ENCODE assay signal across 9 mouse cellular contexts in the genomic region with DNA sequence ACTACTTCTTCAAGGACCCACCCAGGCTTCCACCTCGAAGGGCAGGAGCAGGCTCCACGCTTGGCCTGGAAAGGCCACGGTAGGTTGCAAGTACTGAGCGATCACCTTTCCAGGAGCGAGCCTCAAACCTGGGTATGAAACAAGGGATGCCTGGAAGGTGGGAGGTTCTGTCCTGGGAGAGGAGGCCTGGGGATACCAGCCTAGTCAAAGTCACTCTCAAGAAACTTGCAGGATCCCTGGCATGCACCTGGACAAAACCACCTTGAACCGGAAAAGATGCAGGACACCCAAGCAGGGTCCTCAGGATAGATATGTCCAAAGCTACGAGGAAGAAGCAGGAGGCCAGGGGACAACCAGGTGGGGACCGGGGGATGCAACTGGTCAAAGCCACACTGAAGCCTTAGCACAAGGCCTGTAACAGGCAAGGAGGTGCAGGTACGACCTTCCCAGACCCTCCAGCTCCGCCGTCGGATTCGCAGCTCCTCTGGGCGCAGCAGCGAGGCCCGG. TPM values are rescaled to one million over a fixed set of nuclear protein-coding genes. Genes with fewer than 3 reads are reported as not detected.
DNase-seq lines count a peak whose midpoint lies in the region; ATAC-seq lines count a peak whose summit lies in the region.
"Had no signal": no experiment of that assay in that cellular context is flagged by ENCODE, and none has a peak within 500 bp of the region (broad histone marks: within the 10 kb centered on the region; RNA-seq: fewer than 3 reads in every experiment).

No protein-coding gene starts in this region.

- intact Hi-C loops in heart, postnatal 36 days (cut with DNase I), result no loop called here

- no peak for ATAC-seq in heart, embryonic 13.5 days (ENCODE audit: extremely low read depth, insufficient number of reproducible peaks, low FRiP score, low TSS enrichment)
- ATAC-seq in hindbrain, embryonic 16.5 days, result no peak; the same call in 1 of the 2 replicates
- ATAC-seq in midbrain, embryonic 15.5 days (replicated peaks), result peak; percentile 1

- DNase-seq in heart, postnatal 36 days, result no peak
- DNase-seq in cerebellum, postnatal 36 days, result no peak
- no peak for DNase-seq in spleen, postnatal 4 days (ENCODE audit: low spot score in 2 of 2)
- DNase-seq in testis, postnatal 10 days (ENCODE audit: low spot score), result no peak

- H3K36me3 ChIP-seq in heart, embryonic 13.5 days, result peaks cover 19% of the 10 kb centered on the region
- peaks cover 14% of the 10 kb centered on the region for H3K36me3 ChIP-seq in hindbrain, embryonic 16.5 days (ENCODE audit: control insufficient read depth, insufficient read depth, low read length)
- peaks cover 10% of the 10 kb centered on the region; the same call in 1 of the 2 replicates for H3K36me3 ChIP-seq in midbrain, embryonic 15.5 days (replicated peaks)

- H3K4me1 ChIP-seq in heart, embryonic 13.5 days, result peaks cover 42% of the 10 kb centered on the region
- H3K4me1 ChIP-seq in brown adipose tissue, adult 24 weeks (ENCODE audit: control insufficient read depth, insufficient read depth, insufficient read length, low read length), result peaks cover 9% of the 10 kb centered on the region
- peaks cover 34% of the 10 kb centered on the region for H3K4me1 ChIP-seq in hindbrain, embryonic 16.5 days (ENCODE audit: control insufficient read depth, insufficient read depth, low read depth, low read length)
- peaks cover 41% of the 10 kb centered on the region for H3K4me1 ChIP-seq in midbrain, embryonic 15.5 days

- peak overlapping the region; percentile 93 for H3K4me3 ChIP-seq in heart, embryonic 13.5 days
- peak overlapping the region; percentile 87 for H3K4me3 ChIP-seq in brown adipose tissue, adult 24 weeks (ENCODE audit: insufficient read depth, low read depth, low read length)
- peak overlapping the region; percentile 99 for H3K4me3 ChIP-seq in hindbrain, embryonic 16.5 days (ENCODE audit: low read length)
- H3K4me3 ChIP-seq in midbrain, embryonic 15.5 days, result peak overlapping the region; percentile 99

- H3K27me3 ChIP-seq in heart, embryonic 13.5 days (replicated peaks), result peaks cover 8% of the 10 kb centered on the region
- H3K27me3 ChIP-seq in hindbrain, embryonic 16.5 days (replicated peaks; ENCODE audit: control insufficient read depth, insufficient read depth, low read length), result no peaks in the 10 kb centered on the region
- no peaks in the 10 kb centered on the region for H3K27me3 ChIP-seq in midbrain, embryonic 15.5 days (replicated peaks)

- H3K27ac ChIP-seq in heart, embryonic 13.5 days (replicated peaks), result peak overlapping the region; percentile 91
- no peak overlapping the region for H3K27ac ChIP-seq in brown adipose tissue, adult 24 weeks (replicated peaks; ENCODE audit: low read depth, low read length)
- H3K27ac ChIP-seq in hindbrain, embryonic 16.5 days (ENCODE audit: low read depth, low read length), result peak overlapping the region; percentile 93
- H3K27ac ChIP-seq in midbrain, embryonic 15.5 days, result peak overlapping the region; percentile 93

- no peaks in the 10 kb centered on the region for H3K9me3 ChIP-seq in heart, embryonic 13.5 days
- H3K9me3 ChIP-seq in hindbrain, embryonic 16.5 days (ENCODE audit: control insufficient read depth, low read length), result no peaks in the 10 kb centered on the region
- H3K9me3 ChIP-seq in midbrain, embryonic 15.5 days, result no peaks in the 10 kb centered on the region

- WGBS in heart, embryonic 13.5 days, result 6% methylated on average over 16 of the region's 16 CpGs
- 7% methylated on average over 16 of the region's 16 CpGs for WGBS in hindbrain, embryonic 16.5 days
- WGBS in midbrain, embryonic 15.5 days, result 10% methylated on average over 16 of the region's 16 CpGs

- peak overlapping the region; percentile 97 for H3K4me2 ChIP-seq in heart, embryonic 13.5 days
- H3K4me2 ChIP-seq in hindbrain, embryonic 16.5 days (ENCODE audit: low read length), result peak overlapping the region; percentile 94
- H3K4me2 ChIP-seq in midbrain, embryonic 15.5 days, result peak overlapping the region; percentile 89

- peak overlapping the region; percentile 98 for H3K9ac ChIP-seq in heart, embryonic 13.5 days
- H3K9ac ChIP-seq in hindbrain, embryonic 16.5 days (ENCODE audit: low read depth, low read length), result peak overlapping the region; percentile 97
- H3K9ac ChIP-seq in midbrain, embryonic 15.5 days, result peak overlapping the region; percentile 97

RNA-seq across cellular contexts. Expression of a gene that starts 0.7 kb away (rescaled TPM):
- polyA plus RNA-seq in heart, embryonic 13.5 days (2015; fragmentation: Nextera tagmentation; extraction: Ambion mirVana), result 61.4 and 66.3 TPM in 2 replicates
- total RNA-seq in heart, postnatal 36 days (2021), result 10 to 100 TPM; 23.6 to 24.6 TPM
- polyA plus RNA-seq in brown adipose tissue, adult 24 weeks (2012; ENCODE audit: insufficient read depth, insufficient read length, missing spikeins), result 23.3 and 27.2 TPM in 2 replicates
- 74.2 and 101 TPM in 2 replicates for polyA plus RNA-seq in hindbrain, embryonic 16.5 days (2015; fragmentation: Nextera tagmentation; extraction: Ambion mirVana)
- polyA plus RNA-seq in midbrain, embryonic 15.5 days (2015; fragmentation: Nextera tagmentation; extraction: Ambion mirVana), result 109 and 117 TPM in 2 replicates

RNA-seq across cellular contexts. Expression of a gene that starts 11.0 kb away (rescaled TPM):
- 23.8 and 27.3 TPM in 2 replicates for polyA plus RNA-seq in heart, embryonic 13.5 days (2015; fragmentation: Nextera tagmentation; extraction: Ambion mirVana)
- total RNA-seq in heart, postnatal 36 days (2021), result 1 to 10 TPM; 4.2 to 4.3 TPM
- 0.96 and 1.3 TPM in 2 replicates for polyA plus RNA-seq in brown adipose tissue, adult 24 weeks (2012; ENCODE audit: insufficient read depth, insufficient read length, missing spikeins)
- polyA plus RNA-seq in hindbrain, embryonic 16.5 days (2015; fragmentation: Nextera tagmentation; extraction: Ambion mirVana), result 2.6 and 3.0 TPM in 2 replicates
- polyA plus RNA-seq in midbrain, embryonic 15.5 days (2015; fragmentation: Nextera tagmentation; extraction: Ambion mirVana), result 1.9 and 2.0 TPM in 2 replicates

RNA-seq across cellular contexts. Expression of a gene that starts 11.2 kb away (rescaled TPM):
- polyA plus RNA-seq in heart, embryonic 13.5 days (2015; fragmentation: Nextera tagmentation; extraction: Ambion mirVana), result 0.17 TPM in 1 of 2 replicates, not detected in the other
- total RNA-seq in heart, postnatal 36 days (2021), result not detected
- polyA plus RNA-seq in brown adipose tissue, adult 24 weeks (2012; ENCODE audit: insufficient read depth, insufficient read length, missing spikeins), result not detected in 2 replicates
- polyA plus RNA-seq in hindbrain, embryonic 16.5 days (2015; fragmentation: Nextera tagmentation; extraction: Ambion mirVana), result 1.9 and 3.1 TPM in 2 replicates
- 1.4 and 1.6 TPM in 2 replicates for polyA plus RNA-seq in midbrain, embryonic 15.5 days (2015; fragmentation: Nextera tagmentation; extraction: Ambion mirVana)
- total RNA-seq: hematopoietic stem cell, adult 5-6 weeks had no signal

RNA-seq across cellular contexts. Expression of a gene that starts 19.7 kb away (rescaled TPM):
- 30.2 and 30.9 TPM in 2 replicates for polyA plus RNA-seq in heart, embryonic 13.5 days (2015; fragmentation: Nextera tagmentation; extraction: Ambion mirVana)
- 10 to 100 TPM; 42.3 to 48.0 TPM for total RNA-seq in heart, postnatal 36 days (2021)
- 20.1 and 32.1 TPM in 2 replicates for polyA plus RNA-seq in brown adipose tissue, adult 24 weeks (2012; ENCODE audit: insufficient read depth, insufficient read length, missing spikeins)
- polyA plus RNA-seq in hindbrain, embryonic 16.5 days (2015; fragmentation: Nextera tagmentation; extraction: Ambion mirVana), result 37.1 and 50.6 TPM in 2 replicates
- polyA plus RNA-seq in midbrain, embryonic 15.5 days (2015; fragmentation: Nextera tagmentation; extraction: Ambion mirVana), result 48.3 and 50.6 TPM in 2 replicates

RNA-seq across cellular contexts. Expression of a gene that starts 24.7 kb away (rescaled TPM):
- 0.51 TPM in 1 of 2 replicates, not detected in the other for polyA plus RNA-seq in heart, embryonic 13.5 days (2015; fragmentation: Nextera tagmentation; extraction: Ambion mirVana)
- total RNA-seq in heart, postnatal 36 days (2021), result not detected
- not detected in 2 replicates for polyA plus RNA-seq in brown adipose tissue, adult 24 weeks (2012; ENCODE audit: insufficient read depth, insufficient read length, missing spikeins)
- 0.31 TPM in 1 of 2 replicates, not detected in the other for polyA plus RNA-seq in hindbrain, embryonic 16.5 days (2015; fragmentation: Nextera tagmentation; extraction: Ambion mirVana)
- 0.17 TPM in 1 of 2 replicates, not detected in the other for polyA plus RNA-seq in midbrain, embryonic 15.5 days (2015; fragmentation: Nextera tagmentation; extraction: Ambion mirVana)
